Comparison of ENCODE assay signal across 33 mouse cellular contexts in the genomic region with DNA sequence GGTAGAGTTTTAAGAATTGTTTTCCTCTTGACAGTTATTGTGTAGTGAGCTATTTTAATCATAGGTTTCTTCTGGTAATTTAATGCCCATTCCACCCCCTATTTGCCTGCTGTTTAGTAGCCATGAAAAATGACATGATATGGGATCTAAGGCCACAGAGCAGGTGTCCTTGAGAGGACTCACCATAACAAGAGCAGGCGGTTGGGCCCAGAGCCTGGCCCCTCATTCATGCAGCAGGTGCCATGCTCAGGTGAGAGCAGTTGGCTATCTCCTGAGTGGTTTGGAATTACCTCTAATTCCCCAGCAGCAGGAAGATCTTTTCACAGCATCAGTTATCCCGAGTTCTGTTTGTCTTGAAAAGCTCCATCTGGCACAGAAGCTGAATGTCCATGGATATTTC.
"Had no signal": no experiment of that assay in that cellular context is flagged by ENCODE, and none has a peak within 500 bp of the region (broad histone marks: within the 10 kb centered on the region; RNA-seq: fewer than 3 reads in every experiment).

No protein-coding gene starts in this region.

- H3K4me1 ChIP-seq: heart, embryonic 12.5 days; heart, embryonic 13.5 days; heart, embryonic 15.5 days; hindbrain, embryonic 10.5 days; hindbrain, embryonic 12.5 days; hindbrain, embryonic 13.5 days; hindbrain, embryonic 15.5 days; intestine, embryonic 15.5 days; kidney, embryonic 15.5 days had no signal

- H3K4me2 ChIP-seq: heart, embryonic 12.5 days; heart, embryonic 13.5 days; heart, embryonic 15.5 days; hindbrain, embryonic 12.5 days; hindbrain, embryonic 13.5 days; hindbrain, embryonic 14.5 days; hindbrain, embryonic 15.5 days; intestine, embryonic 15.5 days; kidney, embryonic 15.5 days had no signal

- DNase-seq: heart, postnatal 14 days; heart, postnatal 36 days; heart, postnatal 4 days; kidney, adult 11 months; kidney, adult 18-20 months; kidney, adult 2 months; kidney, adult 8-10 months; kidney, adult 9 months; kidney, postnatal 10 days; kidney, postnatal 14 days; kidney, postnatal 25 days; kidney, postnatal 36 days; kidney, postnatal 4 days; layer of hippocampus, adult 9-11 months; layer of hippocampus, postnatal 36 days had no signal

- H3K27ac ChIP-seq: heart, embryonic 13.5 days; heart, embryonic 15.5 days; hindbrain, embryonic 10.5 days; hindbrain, embryonic 12.5 days; hindbrain, embryonic 13.5 days; hindbrain, embryonic 14.5 days; hindbrain, embryonic 15.5 days; hindbrain, postnatal 0 days; intestine, embryonic 15.5 days; kidney, embryonic 15.5 days; kidney, postnatal 0 days; layer of hippocampus, adult 2 months; left cerebral cortex, adult 2 months had no signal

- H3K27me3 ChIP-seq: heart, embryonic 12.5 days; heart, embryonic 13.5 days; heart, embryonic 15.5 days; hindbrain, embryonic 12.5 days; hindbrain, embryonic 13.5 days; hindbrain, embryonic 15.5 days; intestine, embryonic 15.5 days; kidney, embryonic 15.5 days had no signal

- H3K9ac ChIP-seq: heart, embryonic 12.5 days; heart, embryonic 13.5 days; heart, embryonic 15.5 days; hindbrain, embryonic 12.5 days; hindbrain, embryonic 13.5 days; hindbrain, embryonic 14.5 days; hindbrain, embryonic 15.5 days; intestine, embryonic 15.5 days; kidney, embryonic 15.5 days had no signal

- H3K4me3 ChIP-seq: heart, embryonic 12.5 days; heart, embryonic 13.5 days; heart, embryonic 15.5 days; hindbrain, embryonic 10.5 days; hindbrain, embryonic 12.5 days; hindbrain, embryonic 13.5 days; hindbrain, embryonic 15.5 days; intestine, embryonic 15.5 days; kidney, embryonic 15.5 days; layer of hippocampus, adult 2 months; left cerebral cortex, adult 2 months had no signal

- ATAC-seq: hindbrain, embryonic 16.5 days; hindbrain, postnatal 0 days; inflammation-experienced regulatory T-cells, adult 6 months; intestine, embryonic 15.5 days; intestine, embryonic 16.5 days; intestine, postnatal 0 days had no signal

- H3K36me3 ChIP-seq: intestine, embryonic 15.5 days had no signal

- H3K9me3 ChIP-seq: heart, embryonic 12.5 days; heart, embryonic 13.5 days; heart, embryonic 15.5 days; hindbrain, embryonic 10.5 days; hindbrain, embryonic 12.5 days; hindbrain, embryonic 13.5 days; hindbrain, embryonic 15.5 days; intestine, embryonic 15.5 days; kidney, embryonic 15.5 days had no signal
